Mouse (Mus musculus) spleen, postnatal 4 days (tissue): ENCODE measurements at regions not wholly inside any gene's neighbourhood (a gene's known extent, or its start where the extent isn't known, plus 50 kb on each side); places are given as distances from the start of the nearest gene placed in this dataset.

Source experiments
- DNase-seq, 2 experiments: peaks; one replicate each; pipeline ENCODE4 v3.0.0; 2022; ENCODE audit warnings: low spot score in 2 of 2

DNA sequence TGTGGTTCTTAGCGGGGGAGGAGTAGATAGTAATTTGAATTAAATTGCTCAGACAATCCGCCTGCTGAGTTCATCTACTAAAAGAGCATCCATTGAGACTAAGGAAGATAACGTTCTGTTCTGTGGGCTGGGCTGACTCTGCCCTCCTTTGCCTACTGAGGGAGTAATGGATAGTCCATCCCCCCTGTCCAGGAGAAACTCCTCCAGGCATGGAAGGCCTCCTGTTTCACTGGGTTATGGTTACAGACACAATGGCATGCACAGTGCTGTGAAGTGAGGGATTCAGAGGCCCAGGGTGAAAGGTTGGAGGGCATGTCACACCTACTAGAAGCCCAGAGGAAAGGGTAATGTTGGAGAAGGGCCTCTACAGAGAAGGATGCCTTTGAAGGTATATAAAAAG, 287.2 kb upstream of the Xrcc4 start:
- no peak for DNase-seq

DNA sequence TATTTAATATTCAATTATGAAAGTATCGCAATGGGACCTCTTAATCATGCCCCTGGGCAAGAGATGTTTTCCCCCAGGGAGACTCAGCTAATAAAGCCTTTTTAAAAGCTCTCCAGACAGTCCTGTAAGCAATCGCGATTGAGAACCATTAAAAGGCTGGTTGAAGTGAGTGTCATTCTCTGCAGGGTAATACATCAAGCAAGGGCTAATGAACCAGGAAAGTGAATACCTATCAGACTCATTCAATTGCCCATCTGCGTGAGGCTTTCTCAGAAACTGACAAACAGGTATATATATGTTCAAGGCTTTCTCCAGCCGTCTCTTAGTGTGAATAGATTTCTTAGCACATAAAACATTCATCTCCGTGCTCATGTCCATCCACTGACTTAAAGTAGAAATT, 286.8 kb upstream of the Xrcc4 start:
- DNase-seq, result no peak

DNA sequence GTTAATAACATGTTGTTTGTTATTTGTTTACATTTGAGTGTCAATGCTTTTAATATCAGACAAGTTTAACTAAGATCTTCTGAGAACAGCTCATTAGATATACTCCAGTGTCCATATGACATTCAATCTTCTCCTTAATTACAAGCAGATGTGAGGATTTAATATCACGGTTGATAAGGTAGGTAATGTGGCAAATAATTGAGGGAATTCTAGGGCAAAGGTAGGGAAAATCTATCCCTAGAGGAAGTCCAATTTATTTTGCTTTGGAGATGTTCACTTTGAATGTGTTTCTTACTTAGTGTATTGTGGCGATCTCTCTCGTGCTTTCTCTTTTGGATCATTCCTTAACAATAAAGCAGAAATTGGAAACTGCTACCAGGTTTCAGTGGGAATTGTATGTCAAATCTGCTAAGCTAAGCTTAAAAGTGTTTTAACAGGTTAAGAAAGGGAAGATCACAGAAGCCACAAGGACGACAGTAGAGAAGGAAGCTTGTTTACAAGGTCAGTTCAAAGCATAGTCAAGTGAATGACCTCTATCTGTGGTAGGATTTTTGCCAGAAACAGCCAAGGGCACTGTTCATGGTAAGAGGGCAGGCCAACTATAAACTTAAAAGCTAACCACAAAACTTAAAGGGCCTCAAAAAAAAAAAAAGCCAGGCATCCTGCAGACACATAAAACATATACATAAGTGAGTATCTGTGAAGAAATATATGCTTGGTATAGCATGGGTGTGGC, 282.2 kb upstream of the Xrcc4 start:
- DNase-seq, result no peak

DNA sequence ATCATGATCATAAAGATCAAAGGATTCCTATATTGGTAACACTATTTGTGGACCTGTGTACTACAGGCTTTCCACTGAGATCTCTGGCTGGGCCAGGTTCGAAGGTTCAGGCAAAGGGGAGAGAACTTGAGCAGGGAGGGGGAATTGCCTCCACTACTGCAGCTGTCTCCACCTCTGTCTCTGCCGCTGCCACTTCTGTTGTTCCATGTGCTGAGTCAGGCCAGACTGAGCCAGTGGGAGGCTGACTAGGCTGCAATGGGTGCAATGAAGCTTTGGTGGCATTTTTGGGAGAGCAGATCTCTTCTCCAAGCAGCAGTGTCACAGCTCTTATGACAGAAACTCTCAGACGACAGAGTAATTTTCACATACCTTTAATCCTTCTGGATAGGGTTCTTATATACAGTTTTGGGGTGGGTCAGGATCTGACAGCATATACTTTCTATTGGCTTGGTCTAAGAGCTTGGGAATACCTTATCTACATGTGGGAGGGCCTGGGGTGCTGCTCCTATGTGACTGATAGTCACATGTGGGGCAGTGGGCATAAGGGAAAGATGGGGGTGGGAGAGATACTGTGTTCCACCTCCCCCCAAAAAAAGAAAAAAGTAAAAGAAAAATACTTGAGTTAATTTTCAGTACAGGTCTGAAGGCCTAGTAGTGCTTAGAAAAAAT, 281.5 kb upstream of the Xrcc4 start:
- DNase-seq, result no peak

DNA sequence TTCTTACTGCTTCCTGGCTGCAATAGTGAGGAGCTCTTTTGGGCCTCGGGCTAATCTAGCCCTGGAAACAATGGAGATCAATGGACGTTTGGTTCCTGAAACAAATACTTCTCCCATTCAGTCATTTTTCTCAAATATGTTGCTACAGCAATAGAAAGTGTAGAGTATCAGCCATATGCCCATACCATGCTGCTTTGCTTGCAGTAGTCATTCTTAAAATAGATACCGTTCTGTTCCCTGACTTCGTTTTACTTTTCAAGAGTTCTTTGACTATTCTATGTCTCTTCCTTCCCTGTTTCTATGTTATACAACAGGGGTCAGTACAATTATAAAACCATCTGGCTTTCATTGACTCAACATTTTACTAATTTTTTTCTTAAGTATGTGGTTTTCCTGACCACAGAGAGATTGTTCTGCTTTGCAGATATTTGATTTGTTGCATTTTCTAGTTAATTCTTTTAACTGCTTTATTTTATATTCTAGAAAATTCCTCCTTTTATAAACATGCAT, 275.2 kb upstream of the Xrcc4 start:
- DNase-seq, result no peak

DNA sequence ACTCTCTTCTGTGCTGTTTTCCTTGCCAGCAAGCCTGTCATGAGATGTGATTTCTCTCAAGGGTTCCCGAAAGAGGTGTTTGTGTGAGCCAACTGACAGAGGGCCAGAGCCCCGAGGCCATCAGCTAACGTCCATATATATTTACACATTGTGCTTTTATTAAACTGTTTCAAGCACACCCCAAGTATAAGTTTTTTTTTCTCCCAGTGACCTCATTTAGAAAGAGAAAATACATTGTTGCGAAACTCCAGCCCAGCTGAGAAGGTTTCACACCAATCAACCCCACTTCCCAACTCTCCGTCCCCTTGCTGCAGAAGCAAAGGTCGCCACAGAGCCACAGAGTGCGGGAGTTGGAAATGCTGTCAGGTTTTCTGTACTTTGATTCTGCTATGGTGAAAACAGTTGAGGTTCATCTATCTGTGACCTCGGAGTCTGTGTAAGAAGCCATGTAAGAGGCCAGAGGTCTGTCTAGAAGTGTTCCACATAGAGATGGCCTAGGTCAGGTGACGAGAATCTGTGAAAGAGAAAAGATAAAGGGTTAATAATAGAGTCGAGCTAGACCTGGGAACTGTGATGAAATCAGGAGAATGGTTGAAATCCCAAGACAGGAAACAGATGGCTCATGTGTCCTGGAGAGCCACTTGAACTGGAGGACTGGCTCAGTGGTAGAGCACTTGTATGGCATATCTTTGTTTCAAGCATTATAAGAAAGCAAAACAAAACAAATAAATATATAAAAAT, 270.6 kb upstream of the Xrcc4 start:
- no peak for DNase-seq

DNA sequence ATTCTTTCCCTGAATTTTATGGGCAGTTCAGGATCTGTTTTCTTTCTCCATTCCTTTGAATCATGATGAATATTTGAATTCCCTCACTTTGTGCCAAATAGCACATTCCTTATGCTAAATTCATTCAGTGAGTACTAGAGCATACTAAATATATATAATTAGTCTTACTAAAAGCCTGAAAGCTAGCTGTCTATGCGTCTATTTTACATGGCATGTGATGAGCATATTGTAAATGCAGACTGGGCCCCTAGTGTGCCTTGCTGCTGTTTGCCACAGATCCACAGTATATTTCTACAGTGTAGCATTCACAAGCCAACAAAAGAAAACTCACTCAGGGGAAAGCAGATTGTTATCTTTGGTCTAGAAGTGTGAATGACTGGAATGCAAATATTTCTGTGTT, 268.7 kb upstream of the Xrcc4 start:
- DNase-seq, result no peak

DNA sequence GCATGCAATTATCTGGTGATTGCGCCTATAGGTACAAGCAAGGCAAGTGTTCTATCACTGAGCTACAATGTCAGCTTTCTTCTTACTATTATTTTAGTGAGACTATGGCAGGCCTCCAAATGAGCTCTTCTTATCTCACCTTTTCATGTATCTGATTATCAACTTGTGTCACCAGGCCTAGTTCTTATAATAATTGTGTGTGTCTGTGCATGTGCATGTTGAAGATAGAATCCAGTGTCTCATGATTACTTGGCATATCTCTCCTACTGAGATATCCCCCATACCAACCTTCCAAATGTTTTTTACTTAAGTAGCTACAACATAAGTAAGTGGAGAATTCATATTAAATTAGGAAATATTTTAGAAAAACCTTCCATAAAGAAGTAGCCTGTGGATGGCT, 266.2 kb upstream of the Xrcc4 start:
- DNase-seq, result no peak

DNA sequence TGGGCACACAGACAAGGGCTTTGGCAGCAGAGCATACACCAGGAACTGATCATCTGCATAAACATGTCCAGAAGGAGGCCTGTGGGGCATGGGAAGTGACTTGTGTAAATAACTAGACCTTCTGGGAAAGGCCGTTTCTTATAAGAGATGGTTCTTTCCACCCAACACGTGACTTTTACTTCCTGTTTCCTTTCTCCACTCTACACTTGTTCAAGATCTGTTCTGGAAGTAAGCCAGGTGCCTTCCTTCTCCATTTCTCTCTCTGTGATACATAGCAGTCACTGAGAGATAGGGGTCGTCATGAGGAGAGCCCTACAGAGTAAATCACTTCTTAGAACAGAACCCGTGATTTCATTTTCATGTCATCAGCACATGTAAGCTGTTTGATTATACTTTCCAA, 253.4 kb upstream of the Xrcc4 start:
- no peak for DNase-seq

DNA sequence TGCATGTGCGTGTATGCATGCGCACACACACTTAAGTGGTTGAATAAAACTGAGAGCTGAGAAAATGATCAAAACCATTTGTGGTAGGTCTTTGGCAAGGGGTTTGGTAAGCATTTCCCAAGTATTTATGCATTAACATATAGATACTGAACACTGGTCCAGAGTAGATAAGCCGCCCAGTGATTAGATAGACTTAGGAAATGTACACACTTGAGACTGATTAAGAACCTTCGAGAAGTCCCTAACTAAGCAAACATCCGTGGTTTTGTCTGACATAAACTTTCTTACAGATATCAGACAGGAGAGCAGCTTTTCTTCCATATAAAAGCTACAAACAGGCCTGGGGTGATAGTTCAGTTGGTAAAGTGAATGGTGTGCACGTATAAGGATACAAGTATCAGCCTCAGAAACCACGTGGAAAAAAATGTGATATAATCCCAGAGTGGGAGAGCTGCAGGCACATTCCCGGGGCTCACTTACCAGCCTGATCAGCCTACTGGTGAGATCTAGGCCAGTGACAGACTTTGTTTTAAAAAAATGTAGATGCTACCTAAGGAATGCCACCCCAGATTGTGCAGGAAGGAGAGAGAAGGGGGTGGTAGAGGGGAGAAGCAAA, 252.3 kb upstream of the Xrcc4 start:
- no peak for DNase-seq

DNA sequence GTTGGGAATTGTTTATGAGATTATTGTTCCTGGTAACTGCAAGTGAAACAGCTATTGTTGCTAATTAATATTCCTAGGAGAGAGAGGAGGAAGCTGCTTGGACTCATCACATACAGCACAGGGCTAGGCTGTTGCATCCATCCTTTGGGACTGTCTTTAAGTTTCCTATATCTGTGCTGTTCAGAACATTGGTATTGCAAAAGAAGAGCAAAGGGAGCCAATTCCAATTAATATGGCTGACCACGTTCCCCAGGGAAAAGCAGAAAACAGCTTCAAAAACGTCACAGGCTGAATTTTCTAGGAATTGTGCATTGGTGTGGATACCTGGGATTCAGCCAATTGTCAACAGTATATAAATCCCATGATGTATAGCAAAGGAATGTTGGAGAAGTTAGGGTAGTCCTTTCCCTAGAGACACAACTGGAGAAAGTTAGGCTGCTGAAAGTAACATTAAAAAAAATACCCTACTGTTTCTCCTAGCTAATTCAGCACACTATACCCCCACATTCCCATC, 251.3 kb upstream of the Xrcc4 start:
- no peak for DNase-seq

DNA sequence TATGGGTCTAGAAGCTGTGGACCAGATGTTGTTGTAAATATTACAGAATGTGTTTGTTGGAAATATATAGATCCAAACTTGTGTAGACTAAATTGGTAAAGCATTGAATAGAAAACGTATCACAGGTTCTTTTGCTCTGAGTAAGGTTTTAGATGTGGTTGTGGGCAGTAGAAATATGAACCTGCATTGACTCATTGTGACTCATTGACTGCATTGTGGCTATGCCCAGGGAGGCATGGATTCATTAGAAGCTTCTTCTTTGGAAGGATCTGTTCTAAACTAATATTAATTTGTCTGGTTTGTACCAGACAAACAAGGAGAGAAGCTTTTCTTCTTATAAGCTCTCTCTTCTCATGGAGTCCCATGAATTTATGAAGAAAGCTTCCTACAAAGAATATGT, 248.2 kb upstream of the Xrcc4 start:
- DNase-seq, result no peak

DNA sequence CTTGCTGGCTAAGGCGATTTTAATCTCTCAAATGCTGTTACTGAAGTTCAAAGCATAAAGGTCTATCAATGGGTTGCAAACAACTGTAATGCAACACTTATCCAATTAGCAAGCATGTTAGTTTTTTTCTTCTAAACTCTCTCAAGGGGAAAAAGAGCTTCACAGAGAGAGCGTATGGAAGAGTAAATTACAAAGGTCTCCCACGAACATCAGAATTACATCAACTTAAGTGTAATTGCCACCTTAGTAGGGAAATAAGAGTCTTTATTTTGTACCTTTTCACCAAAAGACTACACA, 246.3 kb upstream of the Xrcc4 start:
- no peak for DNase-seq

DNA sequence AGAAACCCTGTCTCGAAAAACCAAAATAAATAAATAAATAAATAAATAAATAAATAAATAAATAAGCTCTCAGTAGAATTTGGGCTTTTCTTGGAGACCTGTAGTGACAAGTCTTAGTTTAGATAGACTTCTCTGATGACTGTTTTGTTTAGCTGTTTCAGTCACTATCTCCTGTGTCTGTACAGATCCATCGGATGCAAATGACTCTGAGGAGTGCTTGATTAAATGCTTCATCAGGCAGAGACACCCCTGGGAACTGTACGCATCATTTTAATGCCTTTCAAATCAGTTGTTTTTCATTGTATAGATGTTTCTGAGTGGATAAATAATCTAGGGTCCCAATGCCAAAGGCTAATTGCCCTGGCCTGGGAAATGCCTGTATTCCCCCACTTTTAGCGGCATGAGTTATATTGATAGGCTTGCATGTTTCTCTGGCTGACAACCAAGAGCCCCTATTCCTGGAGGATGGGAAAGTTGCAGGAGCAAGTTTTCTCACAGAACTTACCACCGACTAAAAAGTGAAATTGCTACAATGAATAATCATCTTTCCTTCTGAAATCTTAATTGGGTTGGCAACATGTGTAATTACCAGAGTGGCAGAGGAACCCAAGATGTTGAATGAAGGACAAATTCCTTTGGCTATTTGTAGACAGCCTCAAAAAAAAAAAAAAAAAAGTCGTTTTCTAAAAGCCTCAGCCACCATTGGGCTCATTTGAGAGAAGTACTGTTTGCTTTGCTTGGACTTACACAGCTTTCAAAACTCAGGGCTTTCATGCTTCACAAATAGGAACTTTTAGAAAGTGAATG, 245.7 kb upstream of the Xrcc4 start:
- no peak for DNase-seq

DNA sequence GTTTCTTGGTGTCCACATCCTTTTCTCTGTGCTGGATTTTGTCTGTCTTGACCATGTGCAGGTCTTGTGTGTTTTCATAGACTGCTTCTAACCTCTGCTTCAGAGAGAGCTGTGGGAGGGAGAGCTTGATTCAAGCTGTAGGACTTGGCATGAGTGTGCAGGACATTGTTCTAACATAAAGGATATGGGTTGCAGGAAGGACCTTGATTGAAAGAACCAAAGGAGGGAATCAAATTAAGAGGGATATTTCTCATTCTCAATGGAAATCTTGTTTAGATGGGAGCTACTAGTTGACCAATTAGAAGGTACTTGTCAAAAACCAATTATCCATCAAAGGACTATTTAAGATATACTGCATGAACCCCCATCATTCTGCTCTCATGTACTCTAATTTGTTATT, 244.9 kb upstream of the Xrcc4 start:
- no peak for DNase-seq

DNA sequence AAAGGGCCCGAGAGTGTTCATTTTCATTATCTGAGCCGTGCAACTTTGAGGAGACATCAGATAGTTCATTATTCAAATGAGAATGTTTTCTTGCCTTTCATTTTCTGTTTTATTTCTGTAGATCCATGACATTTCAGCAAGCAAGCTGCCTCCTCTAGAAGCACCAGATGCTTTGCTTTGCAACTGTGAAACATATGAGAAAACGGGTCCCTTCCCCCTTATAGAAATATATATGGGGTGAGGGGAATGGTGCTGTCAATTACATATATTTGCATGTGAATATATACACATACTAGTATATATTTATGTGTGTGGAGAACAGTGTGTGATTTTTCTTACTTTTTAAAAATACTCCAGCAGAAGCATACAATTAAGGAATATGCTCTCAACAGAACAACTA, 235.8 kb upstream of the Xrcc4 start:
- DNase-seq, result no peak

DNA sequence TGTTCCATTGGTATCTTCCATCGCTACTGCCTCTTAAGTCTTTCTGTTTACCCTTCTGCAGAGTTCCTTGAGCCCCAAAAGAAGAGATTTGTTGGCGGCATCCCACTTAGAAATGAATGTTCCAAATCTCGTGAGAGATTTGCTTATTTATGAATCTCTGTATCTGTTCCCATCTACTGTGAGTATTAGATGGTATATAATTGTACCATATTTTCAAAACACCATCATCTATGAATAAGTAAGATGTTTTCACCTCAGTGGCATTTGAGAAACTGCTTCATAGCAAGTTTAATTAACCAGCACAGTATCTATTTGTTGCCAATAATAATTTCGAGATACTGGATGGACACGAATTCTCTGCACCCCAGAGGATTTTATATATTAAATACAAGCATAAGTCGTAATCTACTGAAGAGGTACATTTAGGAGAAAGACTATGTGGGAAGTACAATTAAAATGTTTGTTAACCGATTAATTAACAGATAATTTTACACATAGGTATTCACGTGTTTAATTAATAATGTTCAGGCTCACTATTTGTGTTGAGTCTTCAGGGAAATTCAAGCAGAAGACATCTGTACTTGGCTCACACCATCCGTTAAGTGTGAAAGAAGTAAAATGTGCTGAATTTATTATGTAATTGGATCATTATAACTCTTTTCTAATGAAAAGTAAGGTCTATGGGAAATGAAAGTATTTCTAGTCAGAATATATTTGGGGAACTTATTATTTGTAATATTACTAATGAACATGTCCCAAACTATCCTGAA, 224.0 kb upstream of the Xrcc4 start:
- no peak for DNase-seq

DNA sequence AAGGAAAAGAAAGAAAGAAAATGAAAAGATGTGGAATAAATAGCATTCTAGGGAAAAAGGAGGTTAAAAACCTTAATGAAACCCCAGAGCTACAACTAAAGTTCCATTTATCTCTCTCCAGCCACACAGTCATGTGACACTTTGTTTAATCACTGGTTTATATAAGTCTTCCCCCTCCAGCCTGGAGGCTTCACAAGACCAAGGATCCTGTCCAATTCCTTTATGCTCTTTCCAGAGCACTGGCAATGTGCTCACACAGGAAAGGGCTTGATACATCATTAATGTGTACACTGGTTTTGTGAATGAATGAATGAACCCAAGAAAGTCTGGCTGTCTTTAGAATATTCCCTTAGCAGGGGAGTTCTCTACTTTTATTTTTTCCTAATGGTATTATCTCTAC, 221.1 kb upstream of the Xrcc4 start:
- no peak for DNase-seq

DNA sequence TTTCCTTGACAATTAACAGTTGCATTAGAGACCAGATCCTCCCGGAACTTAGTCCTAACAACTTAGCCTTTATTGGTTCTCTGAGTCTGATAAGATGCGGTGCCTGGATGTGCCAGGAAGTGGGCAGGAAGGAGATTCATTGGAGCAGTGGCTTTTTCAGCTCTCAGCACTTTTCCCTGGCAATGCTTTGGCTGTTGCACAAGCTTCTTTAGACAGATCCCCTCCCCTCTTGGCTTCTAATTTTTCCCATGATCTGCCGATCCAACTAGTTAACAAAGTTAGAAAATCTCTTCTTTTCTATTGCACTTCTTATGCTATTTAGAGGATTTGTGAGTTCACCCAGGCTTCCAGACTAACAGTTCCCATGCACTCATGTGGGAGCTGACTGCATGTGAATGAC, 211.1 kb upstream of the Xrcc4 start:
- DNase-seq, result no peak

DNA sequence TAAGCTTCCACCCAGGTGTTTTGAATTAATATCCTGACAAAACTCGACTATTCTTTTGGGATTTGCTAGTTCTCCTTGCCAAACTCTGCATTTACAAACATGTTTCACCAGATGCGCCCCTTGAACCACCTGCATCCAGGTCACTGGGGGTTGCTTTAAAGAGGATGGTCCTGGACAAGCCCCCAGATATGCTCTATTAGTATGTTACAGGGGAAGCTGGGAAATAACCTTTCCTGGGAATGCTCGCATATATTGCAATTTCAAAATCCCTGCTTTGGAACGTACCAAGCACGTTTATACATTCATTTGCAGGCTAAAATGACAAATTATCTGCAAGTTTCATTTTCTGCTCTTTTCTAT, 205.2 kb upstream of the Xrcc4 start:
- no peak for DNase-seq
